Mouse (Mus musculus): ENCODE measurements around the gene Slc4a10. TPM values are rescaled to one million over a fixed set of nuclear protein-coding genes. Genes with fewer than 3 reads are reported as not detected.

The Slc4a10 gene
- polyA plus RNA-seq, 2 experiments = 0.21 to 0.34 TPM

DNA sequence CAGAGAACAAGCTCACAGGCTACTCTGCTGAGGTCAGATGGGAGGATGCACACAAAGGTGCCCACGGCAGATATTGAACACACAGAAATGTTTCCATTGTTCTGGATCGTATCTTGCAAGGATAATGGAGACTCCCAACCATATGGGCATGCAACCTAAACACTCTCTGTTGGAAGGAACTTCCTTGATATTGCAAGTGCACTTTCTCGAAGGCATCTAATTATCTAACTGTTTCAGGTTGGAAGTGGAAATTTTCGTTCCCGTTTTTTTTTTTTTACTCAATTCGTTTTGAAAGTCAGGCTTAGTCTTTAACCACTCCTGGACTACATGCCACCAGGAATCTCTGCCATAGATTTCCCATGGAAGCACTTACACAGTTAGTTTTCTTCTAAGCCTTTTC, 314.6 kb downstream of the Slc4a10 start:
- ATAC-seq (ENCODE audit: low FRiP score, low read depth) = no peak
- H3K9me3 ChIP-seq (ENCODE audit: control insufficient read depth, low read length) = no peaks in the 10 kb centered on the region
- H3K36me3 ChIP-seq (ENCODE audit: control insufficient read depth, insufficient read depth, low read length) = no peaks in the 10 kb centered on the region
- H3K9ac ChIP-seq (ENCODE audit: low read depth, low read length, severe bottlenecking) = no peak overlapping the region
- no peak overlapping the region for H3K27ac ChIP-seq (replicated peaks; ENCODE audit: low read depth, low read length)
- no peaks in the 10 kb centered on the region for H3K4me1 ChIP-seq (ENCODE audit: control insufficient read depth, insufficient read depth, low read length)
- H3K4me2 ChIP-seq (replicated peaks; ENCODE audit: low read depth, low read length, severe bottlenecking) = no peak overlapping the region
- no peak for DNase-seq (ENCODE audit: low spot score)
- no peak overlapping the region for H3K4me3 ChIP-seq (replicated peaks; ENCODE audit: low read length)
- TF ChIP-seq POLR2A (IDR thresholded peaks at IDR 0.05; ENCODE audit: borderline replicate concordance, extremely low read depth, insufficient read depth, insufficient read length) = no peak
- 85% methylated on average over 6 of the region's 6 CpGs for WGBS
- H3K27me3 ChIP-seq (ENCODE audit: control insufficient read depth, insufficient read depth, low read length) = no peaks in the 10 kb centered on the region

GRCm38 (mm10) chr2:62361514-62361913, 315.3 kb downstream of the Slc4a10 start:
- Histone ChIP-seq H3K27ac (replicated peaks; ENCODE audit: low read depth, low read length) (no peak overlapping the region), H3K4me1 (ENCODE audit: control insufficient read depth, insufficient read depth, low read length) (no peaks in the 10 kb centered on the region), H3K36me3 (ENCODE audit: control insufficient read depth, insufficient read depth, low read length) (no peaks in the 10 kb centered on the region), H3K4me2 (replicated peaks; ENCODE audit: low read depth, low read length, severe bottlenecking) (no peak overlapping the region), H3K4me3 (replicated peaks; ENCODE audit: low read length) (no peak overlapping the region), H3K9ac (ENCODE audit: low read depth, low read length, severe bottlenecking) (no peak overlapping the region), H3K27me3 (ENCODE audit: control insufficient read depth, insufficient read depth, low read length) (no peaks in the 10 kb centered on the region), H3K9me3 (ENCODE audit: control insufficient read depth, low read length) (no peaks in the 10 kb centered on the region)
- WGBS = 88% methylated on average over 3 of the region's 3 CpGs
- ATAC-seq (ENCODE audit: low FRiP score, low read depth) (no peak), DNase-seq (ENCODE audit: low spot score) (no peak)
- TF ChIP-seq POLR2A (IDR thresholded peaks at IDR 0.05; ENCODE audit: borderline replicate concordance, extremely low read depth, insufficient read depth, insufficient read length) = no peak

- DNase-seq (ENCODE audit: low spot score) (no peak), ATAC-seq (ENCODE audit: low FRiP score, low read depth) (no peak)
- no peak overlapping the region for H3K4me2 ChIP-seq (replicated peaks; ENCODE audit: low read depth, low read length, severe bottlenecking)
- no peaks in the 10 kb centered on the region for H3K9me3 ChIP-seq (ENCODE audit: control insufficient read depth, low read length)
- H3K27me3 ChIP-seq (ENCODE audit: control insufficient read depth, insufficient read depth, low read length) = no peaks in the 10 kb centered on the region
- 88% methylated on average over 9 of the region's 9 CpGs for WGBS
- H3K4me3 ChIP-seq (replicated peaks; ENCODE audit: low read length) = no peak overlapping the region
- no peak overlapping the region for H3K27ac ChIP-seq (replicated peaks; ENCODE audit: low read depth, low read length)
- no peak for TF ChIP-seq POLR2A (IDR thresholded peaks at IDR 0.05; ENCODE audit: borderline replicate concordance, extremely low read depth, insufficient read depth, insufficient read length)
- no peaks in the 10 kb centered on the region for H3K4me1 ChIP-seq (ENCODE audit: control insufficient read depth, insufficient read depth, low read length)
- H3K36me3 ChIP-seq (ENCODE audit: control insufficient read depth, insufficient read depth, low read length) = no peaks in the 10 kb centered on the region
- H3K9ac ChIP-seq (ENCODE audit: low read depth, low read length, severe bottlenecking) = no peak overlapping the region
These were observed 315.9 kb downstream of the Slc4a10 start for GRCm38 (mm10) chr2:62362211-62362610.

GRCm38 (mm10) chr2:62363606-62364005, 317.3 kb downstream of the Slc4a10 start:
- Histone ChIP-seq H3K4me2 (replicated peaks; ENCODE audit: low read depth, low read length, severe bottlenecking) (no peak overlapping the region), H3K27ac (replicated peaks; ENCODE audit: low read depth, low read length) (no peak overlapping the region), H3K36me3 (ENCODE audit: control insufficient read depth, insufficient read depth, low read length) (no peaks in the 10 kb centered on the region), H3K4me1 (ENCODE audit: control insufficient read depth, insufficient read depth, low read length) (no peaks in the 10 kb centered on the region), H3K9me3 (ENCODE audit: control insufficient read depth, low read length) (no peaks in the 10 kb centered on the region), H3K9ac (ENCODE audit: low read depth, low read length, severe bottlenecking) (no peak overlapping the region), H3K4me3 (replicated peaks; ENCODE audit: low read length) (no peak overlapping the region), H3K27me3 (ENCODE audit: control insufficient read depth, insufficient read depth, low read length) (no peaks in the 10 kb centered on the region)
- no peak for ATAC-seq (ENCODE audit: low FRiP score, low read depth)
- 87% methylated on average over 4 of the region's 4 CpGs for WGBS
- no peak for TF ChIP-seq POLR2A (IDR thresholded peaks at IDR 0.05; ENCODE audit: borderline replicate concordance, extremely low read depth, insufficient read depth, insufficient read length)
- DNase-seq (ENCODE audit: low spot score) = no peak

GRCm38 (mm10) chr2:62368349-62369053, 322.2 kb downstream of the Slc4a10 start:
- H3K9ac ChIP-seq (ENCODE audit: low read depth, low read length, severe bottlenecking) = no peak overlapping the region
- no peak overlapping the region for H3K27ac ChIP-seq (replicated peaks; ENCODE audit: low read depth, low read length)

More at GRCm38 (mm10) chr2:62368349-62369053, 322.2 kb downstream of the Slc4a10 start:
- WGBS = 67% methylated on average over 5 of the region's 5 CpGs
- no peaks in the 10 kb centered on the region for H3K4me1 ChIP-seq (ENCODE audit: control insufficient read depth, insufficient read depth, low read length)
- H3K27me3 ChIP-seq (ENCODE audit: control insufficient read depth, insufficient read depth, low read length) = no peaks in the 10 kb centered on the region
- no peaks in the 10 kb centered on the region for H3K36me3 ChIP-seq (ENCODE audit: control insufficient read depth, insufficient read depth, low read length)
- no peak for TF ChIP-seq POLR2A (IDR thresholded peaks at IDR 0.05; ENCODE audit: borderline replicate concordance, extremely low read depth, insufficient read depth, insufficient read length)
- H3K4me3 ChIP-seq (replicated peaks; ENCODE audit: low read length) = no peak overlapping the region
- DNase-seq (ENCODE audit: low spot score) (no peak), ATAC-seq (ENCODE audit: low FRiP score, low read depth) (no peak)
- no peak overlapping the region for H3K4me2 ChIP-seq (replicated peaks; ENCODE audit: low read depth, low read length, severe bottlenecking)
- H3K9me3 ChIP-seq (ENCODE audit: control insufficient read depth, low read length) = no peaks in the 10 kb centered on the region
